Mouse (Mus musculus) small intestine, adult 2 months (tissue): ENCODE results near the gene Cpsf6.

Experiments
- CTCF ChIP-seq: fragments of 200-500 bp; IDR thresholded peaks from 2 replicates; pipeline ENCODE4 v1.5.1; 2012; ENCODE audit warnings: low read depth, mild to moderate bottlenecking, control low read depth, inconsistent platforms, low read length, moderate library complexity, mixed read lengths; ENCODE audit not compliant: insufficient replicate concordance, insufficient read length; ENCODE audit errors: extremely low read depth
- POLR2A ChIP-seq: fragments of 200-500 bp; IDR thresholded peaks from 2 replicates; pipeline ENCODE4 v1.6.1; 2012; ENCODE audit warnings: low read depth, mild to moderate bottlenecking, control low read depth, inconsistent platforms, low read length, moderate library complexity

GRCm38 (mm10) chr10:117415364-117416057 is 35.7 kb upstream of the Cpsf6 start:
- no peak for TF ChIP-seq POLR2A
- TF ChIP-seq CTCF: no peak
